15 mouse cellular contexts compared by ENCODE assay signal in the genomic region with DNA sequence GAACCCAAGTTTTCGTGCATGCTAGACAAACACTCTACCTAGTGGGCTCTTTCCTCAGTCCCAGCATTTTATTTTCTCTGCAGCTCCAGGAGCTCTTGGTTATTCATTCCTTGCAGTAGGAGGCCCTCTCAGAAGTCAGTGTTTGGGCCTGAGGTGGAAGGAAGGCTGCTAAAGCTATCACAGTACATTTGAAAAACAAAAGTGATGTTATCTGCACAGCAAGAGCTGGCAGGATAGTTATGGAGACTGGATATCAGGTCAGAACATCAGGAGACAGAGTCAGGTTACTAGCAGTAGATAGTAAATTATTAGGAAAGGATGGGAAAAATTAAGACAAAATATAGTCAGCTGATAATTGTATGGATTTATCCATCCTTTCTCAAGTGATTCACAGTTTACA.
DNase-seq lines count a peak whose midpoint lies in the region.
"Had no signal": no experiment of that assay in that cellular context is flagged by ENCODE, and none has a peak within 500 bp of the region (broad histone marks: within the 10 kb centered on the region; RNA-seq: fewer than 3 reads in every experiment).

No protein-coding gene starts in this region.

- intact Hi-C loops in heart, postnatal 10 days (cut with DNase I): no loop called here

- peak; percentile 40 for DNase-seq in heart, adult 11 months
- DNase-seq in heart, postnatal 10 days: no peak
- DNase-seq in ES-CJ7 (ENCODE audit: low read depth, low spot score) (peak; percentile 13), ZHBTc4 (ENCODE audit: low read depth, low spot score) (peak; percentile 17)
- no peak for DNase-seq in lung, postnatal 14 days
- DNase-seq: adrenal gland, adult 2 months; adrenal gland, postnatal 14 days; adrenal gland, postnatal 36 days; B cell, adult 2 months; cerebellum, adult 11-12 months; cerebellum, adult 2 months; cerebellum, adult 9-10 months; cerebellum, postnatal 10 days; cerebellum, postnatal 25 days; forebrain, postnatal 0 days had no signal

Comparison
In these comparisons a context has a peak if more than half of its experiments do, and no peak if none do; other contexts are left out.
1. DNase-seq: peak in heart, adult 11 months (single experiment), ES-CJ7 (single experiment) and ZHBTc4 (single experiment); none in heart, postnatal 10 days (0 of 2) and lung, postnatal 14 days (single experiment).